Mouse (Mus musculus) embryonic facial prominence, embryonic 13.5 days (tissue): ENCODE data around the gene Muc2. TPM values are rescaled to one million over a fixed set of nuclear protein-coding genes. Genes with fewer than 3 reads are reported as not detected.
"Not testable (repeated sequence)": the region's sequence is repeated elsewhere in the genome, so short reads cannot be mapped to it uniquely, and the experiment has no call there.

Source experiments
- ATAC-seq: fragments of 200-750 bp; cut with Nextera tagmentation; 2 replicates; pipeline ENCODE4 v1.8.0; 2017; ENCODE audit warnings: low read depth; ENCODE audit not compliant: insufficient number of reproducible peaks, insufficient read depth, low FRiP score, low TSS enrichment
- H3K27ac ChIP-seq: fragments of 300-500 bp; sonication (generic); 2 replicates; pipeline ENCODE4 v1.5.1; 2015; ENCODE audit warnings: moderate library complexity, mild to moderate bottlenecking, inconsistent platforms
- H3K27me3 ChIP-seq: fragments of 300-500 bp; sonication (generic); 2 replicates; pipeline ENCODE4 v1.6.1; 2015; ENCODE audit warnings: mild to moderate bottlenecking, inconsistent platforms
- H3K36me3 ChIP-seq: fragments of 300-500 bp; sonication (generic); 2 replicates; pipeline ENCODE4 v1.6.1; 2015; ENCODE audit warnings: mild to moderate bottlenecking, inconsistent platforms
- H3K4me1 ChIP-seq: fragments of 300-500 bp; sonication (generic); 2 replicates; pipeline ENCODE4 v1.6.1; 2015; ENCODE audit warnings: inconsistent platforms
- H3K4me2 ChIP-seq: fragments of 300-500 bp; sonication (generic); 2 replicates; pipeline ENCODE4 v1.6.1; 2015; ENCODE audit warnings: moderate library complexity, mild to moderate bottlenecking, inconsistent platforms
- H3K4me3 ChIP-seq: fragments of 300-500 bp; sonication (generic); 2 replicates; pipeline ENCODE4 v1.5.1; 2015; ENCODE audit warnings: mild to moderate bottlenecking, inconsistent platforms
- H3K9ac ChIP-seq: fragments of 300-500 bp; sonication (generic); 2 replicates; pipeline ENCODE4 v1.6.1; 2015; ENCODE audit warnings: mild to moderate bottlenecking, inconsistent platforms
- H3K9me3 ChIP-seq: fragments of 300-500 bp; sonication (generic); 2 replicates; pipeline ENCODE4 v1.6.1; 2016; ENCODE audit warnings: inconsistent platforms
- WGBS: fragments of 180-500 bp; shearing (Covaris S2); methylation state at CpG from one replicate; pipeline ENCODE4 v1.1.7; 2015; ENCODE audit warnings: mixed read lengths; 5-methylcytosine and 5-hydroxymethylcytosine counted together
- polyA plus RNA-seq: library from polyadenylated mRNA; unstranded; fragments of >200 nt; fragmentation: Nextera tagmentation; extraction: Ambion mirVana; gene quantifications from 2 replicates; pipeline ENCODE4 v1.2.1, GENCODE M21; 2015

Gene Muc2
- polyA plus RNA-seq = 1.4 and 1.7 TPM in 2 replicates

DNA sequence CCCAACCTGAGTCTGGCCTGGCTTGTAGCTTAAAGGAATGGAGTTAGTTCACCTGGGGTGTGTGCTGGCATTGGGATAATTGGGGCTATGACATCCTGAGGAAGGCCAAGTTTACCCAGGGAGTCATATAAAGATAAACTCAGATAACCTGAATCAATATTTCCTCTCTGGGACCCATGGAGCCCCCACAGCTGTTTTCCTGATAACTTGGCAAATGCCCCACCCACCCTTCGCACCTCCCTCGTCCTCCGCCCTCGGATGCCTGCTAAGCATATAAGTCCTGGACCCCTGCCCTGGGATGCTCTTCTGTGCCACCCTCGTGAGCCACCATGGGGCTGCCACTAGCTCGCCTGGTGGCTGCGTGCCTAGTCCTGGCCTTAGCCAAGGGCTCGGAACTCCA lies at the start of gene Muc2:
Gene Muc2 (plus strand): TSS at position 301 of the 400 bp plus-strand sequence.
- Histone ChIP-seq H3K9ac (no peak within 1 kb of the TSS), H3K27ac (no peak within 1 kb of the TSS), H3K4me3 (no peak within 1 kb of the TSS), H3K27me3 (0 out of 2 replicates have a peak, but pooled peaks cover 3% of the 10 kb centered on the region), H3K4me1 (peaks cover 8% of the 10 kb centered on the region; the same call in 1 of the 2 replicates), H3K4me2 (no peak within 1 kb of the TSS), H3K9me3 (no peaks in the 10 kb centered on the region), H3K36me3 (no peaks in the 10 kb centered on the region)
- ATAC-seq = no peak
- 85% methylated on average over 8 of the region's 8 CpGs for WGBS

DNA sequence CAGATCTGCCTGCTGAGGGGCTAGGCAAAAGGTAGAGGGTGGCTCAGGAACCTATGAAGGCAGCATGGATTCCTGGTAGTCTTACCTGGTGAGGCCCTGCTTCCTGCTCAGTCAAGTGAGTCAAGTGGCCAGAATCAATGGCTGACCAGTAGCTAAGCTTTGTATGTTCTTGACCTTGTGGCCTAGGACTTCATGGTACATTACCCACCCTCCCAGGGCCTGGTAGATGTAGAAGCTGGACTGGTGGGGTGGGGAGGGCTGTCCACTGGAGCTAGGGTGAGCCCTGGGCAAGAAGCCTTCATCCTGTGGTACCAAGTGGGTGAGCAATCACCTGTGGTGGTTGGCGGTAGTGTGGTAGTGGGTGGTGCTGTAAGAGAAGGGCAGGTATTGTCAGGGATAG lies 47.8 kb upstream of the Muc2 start:
- WGBS = 89% methylated on average over 1 of the region's 1 CpGs
- Histone ChIP-seq H3K27me3 (no peaks in the 10 kb centered on the region), H3K27ac (no peak overlapping the region), H3K4me2 (no peak overlapping the region), H3K36me3 (no peaks in the 10 kb centered on the region), H3K4me3 (no peak overlapping the region), H3K4me1 (no peaks in the 10 kb centered on the region), H3K9ac (no peak overlapping the region), H3K9me3 (no peaks in the 10 kb centered on the region)
- ATAC-seq = no peak

DNA sequence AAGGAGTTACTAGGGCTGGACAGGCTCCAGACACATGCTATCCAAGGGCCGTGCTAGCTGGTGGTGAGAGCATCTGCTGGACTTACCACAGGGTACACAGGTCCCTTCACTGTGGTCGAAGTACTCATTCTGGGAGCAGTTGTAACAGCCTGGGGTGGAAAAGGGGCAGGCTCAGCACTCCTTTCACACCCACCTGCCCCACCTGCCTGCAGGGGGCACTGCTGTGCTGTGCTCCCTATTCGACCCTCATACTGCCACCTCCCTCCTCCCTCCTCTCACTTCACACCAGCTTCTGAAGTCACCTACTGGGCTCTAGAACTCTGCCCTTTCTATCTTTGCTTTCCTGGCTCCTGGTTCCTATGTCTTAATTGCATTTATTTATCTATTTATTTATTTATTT lies 47.0 kb upstream of the Muc2 start:
- no peaks in the 10 kb centered on the region for H3K36me3 ChIP-seq
- H3K4me3 ChIP-seq = no peak overlapping the region
- no peak overlapping the region for H3K9ac ChIP-seq
- no peaks in the 10 kb centered on the region for H3K4me1 ChIP-seq
- ATAC-seq = no peak
- H3K9me3 ChIP-seq = no peaks in the 10 kb centered on the region
- H3K27ac ChIP-seq = no peak overlapping the region
- no peaks in the 10 kb centered on the region for H3K27me3 ChIP-seq
- WGBS = 43% methylated on average over 3 of the region's 3 CpGs
- no peak overlapping the region for H3K4me2 ChIP-seq

DNA sequence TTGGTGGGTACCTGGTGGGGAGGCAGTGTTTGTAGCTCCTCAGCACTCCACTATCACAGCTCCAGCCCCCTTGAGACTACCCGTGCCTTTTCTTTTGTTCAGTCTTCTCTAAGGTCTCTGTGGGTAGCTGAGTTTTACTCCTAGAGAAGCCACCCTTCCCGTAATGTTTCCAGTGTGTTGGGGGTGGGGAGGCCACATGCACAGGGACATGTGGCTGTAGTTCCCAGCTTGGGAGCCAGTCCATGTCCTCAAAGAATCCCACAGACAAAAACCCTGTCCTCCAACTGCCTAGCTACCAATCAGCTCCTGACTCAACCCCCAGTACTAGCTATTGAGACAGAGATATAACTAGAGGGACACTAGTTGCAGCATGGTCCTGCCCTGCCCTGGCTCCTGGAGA lies 43.1 kb upstream of the Muc2 start:
- WGBS = 63% methylated on average over 2 of the region's 2 CpGs

DNA sequence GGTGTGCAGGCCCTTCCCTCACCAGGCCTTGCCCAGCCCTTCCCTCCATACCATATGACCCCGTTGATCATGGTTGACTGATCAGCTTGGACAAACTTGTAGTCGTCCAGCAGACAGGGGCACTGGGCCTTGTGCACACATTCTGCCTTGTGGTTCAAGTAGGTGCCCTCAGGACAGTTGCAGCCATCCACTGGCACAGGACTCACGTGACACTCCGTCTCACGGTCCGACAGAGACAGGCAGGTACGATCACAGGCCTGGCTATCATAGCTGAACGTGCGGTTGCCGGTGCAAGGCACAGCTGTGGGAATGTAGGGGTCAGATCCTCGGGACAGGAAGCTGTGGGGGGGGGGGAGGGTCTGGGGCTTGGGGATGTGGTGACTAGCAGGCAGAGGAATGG lies 42.3 kb upstream of the Muc2 start:
- Histone ChIP-seq H3K27me3 (no peaks in the 10 kb centered on the region), H3K36me3 (no peaks in the 10 kb centered on the region), H3K4me1 (no peaks in the 10 kb centered on the region), H3K4me2 (no peak overlapping the region), H3K9me3 (no peaks in the 10 kb centered on the region), H3K9ac (no peak overlapping the region), H3K4me3 (no peak overlapping the region), H3K27ac (no peak overlapping the region)
- no peak for ATAC-seq
- 65% methylated on average over 11 of the region's 11 CpGs for WGBS

More for the DNA sequence above, 43.1 kb upstream of the Muc2 start:
- Histone ChIP-seq H3K9me3 (no peaks in the 10 kb centered on the region), H3K36me3 (no peaks in the 10 kb centered on the region), H3K4me1 (no peaks in the 10 kb centered on the region), H3K27ac (no peak overlapping the region), H3K27me3 (no peaks in the 10 kb centered on the region), H3K9ac (no peak overlapping the region), H3K4me2 (no peak overlapping the region), H3K4me3 (no peak overlapping the region)
- ATAC-seq = no peak

DNA sequence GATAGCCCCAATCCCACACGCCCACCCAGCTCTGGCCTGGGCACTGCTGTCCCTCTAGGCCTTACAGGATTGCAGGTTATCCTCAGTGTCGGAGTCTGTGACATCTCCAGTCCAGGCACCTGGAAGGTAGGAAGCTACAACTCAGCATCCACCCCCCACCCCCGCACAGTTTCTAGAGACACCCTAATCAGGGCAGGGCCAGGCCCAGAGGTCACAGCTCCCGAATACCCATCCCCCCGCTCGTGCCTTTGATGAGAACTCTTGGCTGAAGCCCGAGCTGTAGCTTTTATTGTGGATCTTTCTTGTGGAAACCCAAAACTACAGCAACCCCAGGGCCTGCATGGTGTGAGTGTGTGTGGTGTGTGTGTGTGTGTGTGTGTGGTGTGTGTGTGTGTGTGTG lies 37.9 kb upstream of the Muc2 start:
- no peaks in the 10 kb centered on the region for H3K4me1 ChIP-seq
- no peak for ATAC-seq
- no peaks in the 10 kb centered on the region for H3K9me3 ChIP-seq
- H3K4me2 ChIP-seq = no peak overlapping the region
- no peak overlapping the region for H3K4me3 ChIP-seq
- H3K27ac ChIP-seq = no peak overlapping the region
- H3K9ac ChIP-seq = no peak overlapping the region
- 47% methylated on average over 7 of the region's 7 CpGs for WGBS
- no peaks in the 10 kb centered on the region for H3K27me3 ChIP-seq
- H3K36me3 ChIP-seq = no peaks in the 10 kb centered on the region

DNA sequence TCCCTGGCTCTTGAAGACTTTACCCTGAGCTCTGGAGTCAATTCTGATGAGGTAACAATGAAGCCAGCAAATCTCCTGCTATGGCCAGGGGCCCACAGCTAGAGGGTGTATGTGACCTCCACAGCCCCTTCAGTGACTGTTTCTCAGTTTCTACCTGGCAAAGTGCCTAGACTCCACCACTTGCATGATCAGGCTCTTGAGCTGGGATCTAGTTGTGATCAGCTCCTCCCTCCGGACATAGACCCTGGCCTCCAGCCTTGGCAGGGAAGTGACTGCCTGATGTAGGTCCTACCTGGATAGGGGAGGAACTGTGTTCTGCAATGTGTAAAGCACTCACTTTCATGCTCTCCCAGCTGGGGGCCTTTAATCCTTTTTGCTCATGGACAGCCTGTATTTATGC lies 29.8 kb upstream of the Muc2 start:
- no peaks in the 10 kb centered on the region for H3K27me3 ChIP-seq
- H3K9ac ChIP-seq = no peak overlapping the region
- no peak overlapping the region for H3K27ac ChIP-seq
- no peaks in the 10 kb centered on the region for H3K4me1 ChIP-seq
- whole genome bisulfite sequencing = 61% methylated on average over 1 of the region's 1 CpGs
- H3K4me3 ChIP-seq = no peak overlapping the region
- no peak for ATAC-seq
- H3K36me3 ChIP-seq = no peaks in the 10 kb centered on the region
- H3K4me2 ChIP-seq = no peak overlapping the region
- H3K9me3 ChIP-seq = no peaks in the 10 kb centered on the region

DNA sequence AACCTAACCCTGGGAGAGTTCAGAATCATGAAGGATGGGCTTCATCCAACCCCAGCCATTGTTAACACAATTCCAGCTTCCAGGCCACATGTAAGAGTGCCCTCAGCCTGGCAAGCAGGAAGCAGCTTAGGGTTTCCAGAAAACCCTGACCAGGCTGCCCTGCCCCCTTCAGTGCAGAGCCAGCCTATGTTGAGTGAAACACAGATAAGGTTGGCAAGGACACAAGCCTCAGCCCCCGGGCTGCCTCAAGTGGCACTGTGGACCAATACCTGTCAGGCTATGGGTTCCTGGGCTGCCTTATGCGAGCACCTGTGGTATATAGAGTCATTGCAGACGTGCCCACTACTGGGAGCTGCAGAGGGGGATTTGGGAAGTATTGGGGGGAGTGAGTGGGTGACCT lies 28.7 kb upstream of the Muc2 start:
- WGBS = 78% methylated on average over 3 of the region's 3 CpGs
- H3K4me3 ChIP-seq = no peak overlapping the region
- no peak overlapping the region for H3K4me2 ChIP-seq
- ATAC-seq = no peak
- no peak overlapping the region for H3K27ac ChIP-seq
- no peak overlapping the region for H3K9ac ChIP-seq
- H3K36me3 ChIP-seq = no peaks in the 10 kb centered on the region
- no peaks in the 10 kb centered on the region for H3K27me3 ChIP-seq
- H3K9me3 ChIP-seq = no peaks in the 10 kb centered on the region
- no peaks in the 10 kb centered on the region for H3K4me1 ChIP-seq

DNA sequence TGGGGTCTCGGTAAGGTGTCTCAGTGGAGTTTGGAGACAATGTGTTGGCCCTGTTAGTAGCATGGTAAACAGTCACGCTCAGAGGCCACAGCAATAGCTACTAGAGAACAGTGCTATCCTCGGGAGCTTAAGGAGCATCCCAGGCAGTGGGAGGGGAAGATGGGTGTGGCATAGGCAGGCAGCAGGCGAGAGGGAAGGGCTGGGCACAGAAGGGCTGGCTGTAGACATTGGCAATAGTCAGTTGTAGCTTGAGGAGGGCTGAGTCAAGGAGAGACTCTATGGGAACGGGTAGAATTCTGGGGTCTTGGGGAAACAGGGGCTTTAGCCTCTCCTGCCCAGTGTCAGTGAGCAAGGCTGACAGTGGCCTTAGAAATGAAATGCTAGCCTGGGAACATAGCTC lies 27.9 kb upstream of the Muc2 start:
- no peak overlapping the region for H3K4me3 ChIP-seq
- H3K36me3 ChIP-seq = no peaks in the 10 kb centered on the region
- H3K9ac ChIP-seq = no peak overlapping the region
- H3K9me3 ChIP-seq = no peaks in the 10 kb centered on the region
- no peak for ATAC-seq
- H3K4me2 ChIP-seq = no peak overlapping the region
- no peak overlapping the region for H3K27ac ChIP-seq
- 59% methylated on average over 5 of the region's 5 CpGs for WGBS
- no peaks in the 10 kb centered on the region for H3K4me1 ChIP-seq
- no peaks in the 10 kb centered on the region for H3K27me3 ChIP-seq

DNA sequence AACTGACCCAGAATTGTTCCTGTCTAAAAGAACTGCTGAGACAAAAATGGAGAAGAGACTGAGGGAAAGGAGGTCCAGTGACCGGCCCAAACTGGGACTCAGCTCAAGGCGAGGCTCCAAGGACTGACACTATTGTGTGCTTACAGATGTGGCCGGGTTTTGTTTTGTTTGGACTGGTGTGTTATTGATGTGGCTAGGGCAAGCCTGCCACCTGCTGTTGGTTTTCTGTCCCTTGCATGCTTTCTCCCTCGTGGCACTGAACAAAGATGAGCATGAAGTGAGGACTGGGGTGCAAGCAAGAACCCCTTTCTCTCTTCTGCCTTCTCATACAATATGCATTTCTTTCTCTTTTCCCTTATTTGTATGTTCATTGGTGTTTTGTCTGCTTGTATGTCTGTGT lies 23.9 kb upstream of the Muc2 start:
- Histone ChIP-seq H3K4me1 (no peaks in the 10 kb centered on the region), H3K27me3 (no peaks in the 10 kb centered on the region), H3K4me2 (no peak overlapping the region), H3K4me3 (no peak overlapping the region), H3K27ac (no peak overlapping the region), H3K9ac (no peak overlapping the region), H3K9me3 (no peaks in the 10 kb centered on the region), H3K36me3 (no peaks in the 10 kb centered on the region)
- WGBS = 23% methylated on average over 4 of the region's 4 CpGs
- no peak for ATAC-seq

DNA sequence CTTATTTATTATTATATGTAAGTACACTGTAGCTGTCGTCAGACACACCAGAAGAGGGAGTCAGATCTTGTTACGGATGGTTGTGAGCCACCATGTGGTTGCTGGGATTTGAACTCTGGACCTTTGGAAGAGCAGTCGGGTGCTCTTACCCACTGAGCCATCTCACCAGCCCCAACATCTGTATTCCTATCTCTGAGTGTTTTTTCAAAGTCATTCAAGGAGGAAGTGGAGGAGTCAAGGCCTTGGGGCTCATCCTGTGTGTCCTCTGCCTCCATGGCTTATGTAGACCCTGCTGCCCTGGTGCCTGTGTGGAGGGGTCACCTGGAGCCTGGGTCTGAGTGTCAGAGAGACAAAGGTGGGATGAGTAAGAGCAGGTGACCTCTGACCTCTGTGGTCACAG lies 21.0 kb upstream of the Muc2 start:
- not testable (repeated sequence) for H3K4me3 ChIP-seq, H3K9ac ChIP-seq, H3K9me3 ChIP-seq, ATAC-seq, H3K27ac ChIP-seq, H3K27me3 ChIP-seq, H3K36me3 ChIP-seq, H3K4me1 ChIP-seq, H3K4me2 ChIP-seq
- WGBS = 83% methylated on average over 3 of the region's 3 CpGs

DNA sequence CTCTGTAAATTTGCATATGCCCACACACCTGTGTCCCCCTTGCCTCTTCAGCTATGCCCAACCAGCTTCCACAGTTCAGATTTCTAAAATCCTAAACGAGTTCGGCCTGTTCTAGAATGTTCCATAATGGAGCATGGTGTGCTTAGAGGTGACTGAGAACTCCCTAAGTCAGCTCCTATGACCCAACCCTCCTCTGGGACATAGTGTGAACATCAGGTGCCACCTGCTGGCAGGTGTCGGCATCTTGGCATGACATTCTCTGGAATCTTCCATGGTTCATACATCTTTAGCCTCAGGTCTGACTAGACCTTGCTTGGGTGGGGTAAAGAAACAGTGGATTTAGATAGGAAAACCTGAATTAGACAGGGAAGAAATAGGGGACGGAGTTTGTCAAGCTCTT lies 19.1 kb upstream of the Muc2 start:
- no peak overlapping the region for H3K4me3 ChIP-seq
- H3K9ac ChIP-seq = no peak overlapping the region
- 74% methylated on average over 4 of the region's 4 CpGs for WGBS
- no peaks in the 10 kb centered on the region for H3K4me1 ChIP-seq
- no peak for ATAC-seq
- H3K36me3 ChIP-seq = no peaks in the 10 kb centered on the region
- H3K4me2 ChIP-seq = no peak overlapping the region
- no peaks in the 10 kb centered on the region for H3K27me3 ChIP-seq
- H3K27ac ChIP-seq = no peak overlapping the region
- H3K9me3 ChIP-seq = no peaks in the 10 kb centered on the region
